Mouse (Mus musculus) megakaryocyte, adult 5-6 weeks (primary cell): Measurements from ENCODE around the gene Luc7l3. TPM values are rescaled to one million over a fixed set of nuclear protein-coding genes. Genes with fewer than 3 reads are reported as not detected.

Experiments
- ATAC-seq: 2 replicates; pipeline ENCODE4 v1.8.0; 2016; ENCODE audit warnings: mild to moderate bottlenecking, inconsistent platforms; ENCODE audit not compliant: poor library complexity, severe bottlenecking
- total RNA-seq, 2 experiments: library from RNA; stranded (forward) in 1 of 2; stranded (reverse) in 1 of 2; fragments of 153-499, 151-499 nt in 1 of 2; fragments of 221-1000, 200-1000 nt in 1 of 2; gene quantifications; 2 replicates each; pipeline versions ENCODE4 v1.2.3 to v1.2.4; 2015 to 2017

The Luc7l3 gene
- 115 and 130 TPM in 2 replicates for total RNA-seq (2015)
- total RNA-seq (2017), result 283 and 293 TPM in 2 replicates

DNA sequence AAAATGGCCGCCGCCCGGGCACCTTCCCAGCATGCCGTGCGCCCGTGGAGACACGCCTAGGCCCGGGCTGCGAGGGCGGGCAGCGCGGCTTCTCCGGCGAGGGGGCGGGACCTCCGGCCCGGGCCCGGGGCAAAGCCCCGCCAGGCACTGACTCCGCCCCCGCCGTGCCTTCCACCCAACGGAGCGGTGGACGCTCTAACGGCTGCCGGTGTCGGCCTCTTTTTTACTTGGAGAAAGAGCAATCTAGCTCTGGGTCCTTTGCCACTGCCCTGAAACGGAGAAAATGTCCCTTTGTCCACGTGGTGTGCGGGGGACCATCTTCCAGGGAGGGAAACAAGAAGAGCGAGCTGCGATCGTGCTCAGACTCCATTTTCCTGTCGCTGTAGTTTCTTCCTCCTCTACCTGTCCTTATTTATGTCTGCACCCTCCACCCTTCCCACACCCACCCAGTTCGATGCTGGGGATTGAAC lies at the start of gene Luc7l3:
Luc7l3 (minus strand) TSS at position 58 of the 470 bp plus-strand sequence.
- peak; percentile 95 for ATAC-seq

DNA sequence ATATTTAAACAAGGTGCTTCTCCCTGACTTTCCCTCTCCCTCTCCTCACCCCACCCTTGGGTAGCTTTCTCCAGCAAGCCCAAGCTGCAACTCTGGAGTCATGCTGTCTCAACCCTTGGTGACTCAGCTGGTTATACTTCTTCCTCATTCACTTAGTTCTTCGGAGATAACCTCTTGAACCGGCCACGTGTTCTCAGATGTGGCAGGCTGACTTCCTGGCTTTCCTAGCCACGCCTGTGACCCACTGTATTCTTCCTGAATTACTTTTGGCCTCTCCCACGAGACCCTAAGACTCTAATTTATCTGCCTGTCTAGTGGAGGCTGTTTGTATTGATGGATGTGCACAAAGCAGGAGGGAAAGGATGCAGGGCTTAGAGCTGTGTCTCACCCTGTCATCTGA lies 49.0 kb upstream of the Luc7l3 start:
- peak; percentile 98 for ATAC-seq

DNA sequence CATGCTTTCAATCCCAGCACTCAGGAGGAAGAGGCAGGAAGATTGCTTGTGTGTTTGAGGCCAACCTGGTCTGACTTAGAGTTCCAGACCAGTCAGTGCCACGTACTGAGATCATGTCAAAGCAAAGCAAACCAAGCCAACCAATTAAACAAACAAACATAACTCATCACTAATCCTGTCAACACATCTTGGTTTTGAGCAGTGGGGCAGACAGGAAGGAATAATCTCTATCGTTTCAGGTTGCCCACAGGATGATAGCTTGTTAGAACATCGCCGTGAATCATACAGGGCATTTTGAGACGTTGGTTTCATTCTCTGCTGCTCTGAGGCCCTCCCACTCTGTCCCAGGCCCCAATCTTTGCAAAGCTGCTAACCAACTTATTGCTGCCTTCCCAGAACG lies 48.2 kb upstream of the Luc7l3 start:
- no peak for ATAC-seq

DNA sequence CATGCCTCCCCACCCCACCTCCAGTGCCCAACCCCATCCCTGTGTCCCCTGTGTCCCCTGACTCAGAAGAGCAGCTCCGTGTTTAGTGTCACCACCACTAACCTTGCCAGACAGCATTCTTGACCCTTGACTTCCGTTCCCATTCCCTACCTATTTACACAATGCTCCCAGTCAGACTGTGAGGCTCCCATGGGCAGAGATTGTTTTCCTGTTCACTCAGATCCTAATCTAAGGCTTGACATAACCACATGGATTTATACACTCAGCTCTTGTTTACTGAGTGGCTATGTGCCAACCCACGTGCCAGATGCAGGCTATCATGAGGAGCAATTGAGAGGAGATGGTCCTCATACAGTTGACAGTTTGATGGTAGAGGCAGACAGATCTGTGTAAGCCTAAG lies 43.6 kb upstream of the Luc7l3 start:
- ATAC-seq, result no peak

DNA sequence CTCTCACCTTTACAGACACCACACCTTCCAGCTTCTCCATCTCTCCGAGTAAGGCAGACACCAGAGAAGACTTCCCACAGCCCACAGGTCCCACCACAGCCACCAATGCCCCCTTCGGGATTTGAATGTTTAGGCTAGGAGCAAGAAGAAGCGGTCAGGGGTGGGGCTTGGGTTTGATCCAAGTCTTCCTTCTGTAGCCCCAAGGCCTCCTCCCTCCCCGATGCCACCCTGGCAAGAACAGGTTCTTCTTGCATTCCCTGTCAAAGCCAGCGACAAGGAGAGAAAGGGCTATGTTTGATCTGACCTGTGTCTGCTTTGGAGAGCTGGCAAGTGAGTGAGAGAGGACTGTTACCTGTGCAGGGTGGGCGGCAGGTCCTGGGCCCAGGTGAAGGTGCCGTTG lies 41.9 kb upstream of the Luc7l3 start:
- ATAC-seq, result no peak

DNA sequence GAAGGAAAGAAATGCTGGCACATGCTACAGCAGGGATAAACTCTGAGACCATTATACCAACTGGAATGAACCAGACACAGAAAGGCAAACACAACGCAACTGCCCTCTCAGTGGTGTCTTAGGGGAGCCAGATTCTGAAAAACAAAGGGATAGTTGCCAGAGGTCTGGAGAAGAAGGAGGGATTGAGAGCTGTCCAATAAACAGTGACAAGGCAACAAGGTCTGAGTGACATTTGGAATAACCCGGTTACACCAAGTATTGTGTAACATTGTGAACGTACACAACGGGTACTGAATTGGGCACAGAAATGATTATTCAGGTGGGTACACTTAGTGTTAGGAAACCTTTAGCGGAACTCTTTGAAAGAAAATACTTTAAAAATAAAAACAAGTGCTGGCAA lies 40.3 kb upstream of the Luc7l3 start:
- ATAC-seq, result no peak

DNA sequence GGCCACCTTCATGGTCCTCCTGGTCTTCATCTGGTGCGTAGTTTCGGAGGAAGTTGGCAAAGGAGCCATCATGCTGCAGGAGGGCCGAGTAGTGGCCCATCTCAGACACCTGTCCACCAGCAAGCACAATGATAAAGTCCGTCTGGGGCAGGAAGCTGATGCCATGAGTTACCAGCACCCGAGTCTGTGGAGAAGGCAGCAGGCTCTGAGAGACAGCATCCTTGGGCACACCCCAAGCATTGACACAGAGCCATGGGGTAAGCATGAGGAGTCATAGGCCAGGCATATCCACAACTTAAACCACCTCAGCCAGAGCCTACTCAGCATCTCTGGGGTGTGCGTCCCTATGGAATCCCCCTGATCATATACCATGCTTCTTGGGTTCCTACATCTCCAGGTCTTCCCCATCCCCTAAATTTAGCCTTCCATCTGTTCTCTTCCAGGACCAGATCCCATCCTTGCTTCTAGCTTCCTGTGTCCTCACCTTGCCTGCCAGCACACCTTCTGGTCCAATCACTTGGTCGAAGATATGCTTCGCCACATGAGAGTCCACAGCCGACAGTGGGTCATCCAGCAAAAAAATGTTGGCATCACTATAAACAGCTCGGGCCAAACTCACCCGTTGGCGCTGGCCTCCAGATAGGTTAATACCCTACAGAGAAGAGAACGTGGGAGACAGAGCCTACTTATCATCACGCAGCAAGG lies 39.5 kb upstream of the Luc7l3 start:
- ATAC-seq, result no peak

DNA sequence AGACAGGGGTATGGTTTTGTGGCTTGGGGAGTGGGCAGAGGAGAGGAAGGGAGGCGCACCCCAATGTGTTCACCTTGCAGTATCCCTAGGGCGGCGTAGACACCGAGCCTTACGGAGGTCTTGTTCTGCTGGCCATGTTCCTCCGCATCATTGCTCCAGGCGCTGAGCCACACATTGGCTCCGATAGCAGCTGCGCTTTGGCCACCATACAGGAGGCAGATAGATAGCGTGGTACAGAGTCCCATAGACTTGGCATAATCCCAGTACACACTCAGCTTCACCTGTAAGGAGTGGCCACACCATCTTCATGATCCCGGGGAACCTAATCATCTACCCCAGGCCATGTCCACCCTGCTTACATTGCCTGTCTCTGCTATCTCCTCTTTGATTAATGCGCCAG lies 37.4 kb upstream of the Luc7l3 start:
- no peak for ATAC-seq

DNA sequence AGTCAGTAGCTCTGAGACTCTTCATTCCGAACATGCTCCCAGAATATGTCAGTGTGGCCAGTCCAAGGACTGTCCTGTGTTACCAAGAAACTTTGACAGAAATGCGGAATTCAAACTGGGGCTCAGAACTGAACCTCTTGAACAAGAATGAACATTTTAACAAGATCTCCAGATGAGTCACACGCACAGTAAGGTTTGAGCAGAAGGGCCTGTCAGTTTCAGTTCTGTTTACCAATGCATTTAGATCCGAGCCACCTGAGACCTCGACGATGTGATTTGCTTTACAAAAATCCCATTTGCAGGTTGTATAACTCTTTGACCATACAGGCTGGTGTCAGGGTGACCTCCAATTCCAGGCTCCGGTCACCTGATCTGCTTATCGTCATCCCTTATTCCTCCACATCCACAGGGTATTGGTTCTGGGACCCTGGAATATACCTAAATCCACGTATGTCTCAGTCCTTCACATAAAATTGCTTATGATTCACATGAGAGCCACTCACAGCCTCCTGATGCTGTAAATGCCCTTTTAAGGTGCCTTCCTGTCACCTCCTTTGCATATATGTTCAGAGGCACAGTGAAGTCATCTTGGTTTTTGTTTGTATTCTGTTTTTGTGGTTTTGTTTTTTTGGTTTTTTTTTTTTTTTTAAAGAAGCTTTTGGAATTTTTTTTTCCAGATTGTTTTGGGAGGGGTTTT lies 33.9 kb upstream of the Luc7l3 start:
- no peak for ATAC-seq

DNA sequence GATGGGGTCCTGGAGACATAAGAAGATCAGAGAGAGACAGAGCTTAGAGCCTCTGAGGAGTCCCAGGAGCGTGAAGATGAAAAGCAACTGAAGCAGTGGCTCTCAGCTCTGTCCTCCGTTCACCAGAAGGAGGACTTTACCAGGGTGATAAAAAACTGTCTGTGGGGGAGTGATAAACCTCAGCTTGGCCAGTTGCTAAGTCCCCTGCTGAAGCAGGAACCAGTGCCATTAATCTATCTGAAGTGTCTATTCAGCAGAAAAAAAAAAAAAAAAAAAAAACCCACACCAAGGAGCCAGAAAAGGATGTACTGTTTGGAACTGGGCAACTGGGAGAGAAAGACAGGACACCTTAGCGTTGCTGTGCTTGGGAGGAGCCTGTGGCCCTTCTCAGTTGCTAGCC lies 29.3 kb upstream of the Luc7l3 start:
- no peak for ATAC-seq

DNA sequence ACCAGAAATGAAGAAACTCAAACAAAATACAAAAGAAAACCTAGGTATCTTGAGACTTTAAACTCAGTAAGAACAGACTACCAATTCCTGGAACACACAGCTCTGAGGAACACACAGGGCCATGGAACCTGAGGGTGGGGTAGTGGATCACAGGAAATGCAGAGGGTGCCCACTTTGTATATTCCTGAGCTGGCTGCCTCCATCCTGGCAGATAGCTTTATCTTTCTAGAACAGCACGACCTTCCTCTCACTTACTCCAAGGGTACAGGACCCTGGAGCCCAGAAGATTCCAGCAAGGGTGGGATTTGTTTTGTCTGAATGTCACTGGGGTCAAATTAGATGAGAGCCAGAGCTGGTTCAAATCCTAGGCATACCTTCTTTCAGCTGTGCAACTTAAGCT lies 28.5 kb upstream of the Luc7l3 start:
- no peak for ATAC-seq

DNA sequence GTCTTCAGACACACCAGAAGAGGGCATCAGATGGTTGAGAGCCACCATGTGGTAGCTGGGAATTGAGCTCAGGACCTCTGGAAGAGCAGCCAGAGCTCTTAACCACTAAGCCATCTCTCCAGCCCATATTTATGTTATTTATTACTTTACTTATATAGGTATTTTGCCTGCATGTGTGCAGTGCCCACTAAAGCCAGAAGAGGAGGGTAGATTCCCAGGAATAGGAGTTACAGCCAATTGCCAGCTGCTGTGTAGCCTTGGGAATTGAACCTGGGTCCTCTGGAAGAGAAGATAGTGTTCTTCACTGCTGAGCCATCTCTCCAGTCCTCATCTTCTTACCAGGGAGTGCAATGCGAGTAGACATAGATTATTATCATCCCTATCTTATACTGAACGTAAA lies 28.1 kb upstream of the Luc7l3 start:
- no peak for ATAC-seq

DNA sequence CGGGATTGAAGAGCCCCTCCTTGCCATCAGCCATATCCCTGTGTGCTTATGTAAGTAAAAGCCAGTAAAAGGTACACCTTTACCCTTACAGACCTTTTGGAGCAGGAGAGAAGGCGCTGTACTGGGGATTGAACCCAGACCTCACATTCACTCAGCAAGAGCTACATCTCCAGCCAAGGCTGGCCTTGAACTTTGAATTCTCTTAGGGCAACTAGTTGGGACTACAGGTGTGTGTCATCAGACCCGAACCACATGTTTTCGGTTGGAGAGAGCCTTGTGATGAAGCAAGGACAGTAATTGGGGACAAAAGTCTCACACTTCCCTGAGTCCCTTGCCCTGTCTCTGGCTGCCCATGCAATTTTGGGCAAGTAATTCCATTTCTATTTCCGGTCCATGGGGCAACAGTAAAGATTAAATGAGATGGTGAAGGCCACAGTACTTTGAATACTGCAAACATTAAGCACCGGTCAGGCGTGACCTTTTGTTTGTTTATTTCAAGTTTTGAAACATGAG lies 25.3 kb upstream of the Luc7l3 start:
- ATAC-seq, result no peak

DNA sequence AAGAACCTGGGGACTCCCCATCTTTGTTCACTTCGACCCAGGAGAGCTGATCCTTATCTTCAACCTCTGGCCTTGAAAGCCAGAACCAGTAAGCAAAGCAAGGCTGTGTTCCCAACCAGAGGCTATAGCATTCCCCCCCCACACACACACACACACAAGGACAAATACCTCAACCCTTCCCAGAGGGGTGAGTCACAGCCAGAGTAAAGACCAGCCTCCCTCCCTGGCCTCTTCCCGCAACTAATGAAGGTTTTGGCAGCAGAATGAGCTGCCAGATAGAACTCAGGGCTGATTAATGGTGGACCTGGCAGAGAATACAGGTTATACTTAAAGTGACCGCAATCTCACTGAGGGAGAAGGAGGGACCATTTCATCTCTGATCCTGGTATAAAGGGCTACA lies 24.8 kb upstream of the Luc7l3 start:
- no peak for ATAC-seq

DNA sequence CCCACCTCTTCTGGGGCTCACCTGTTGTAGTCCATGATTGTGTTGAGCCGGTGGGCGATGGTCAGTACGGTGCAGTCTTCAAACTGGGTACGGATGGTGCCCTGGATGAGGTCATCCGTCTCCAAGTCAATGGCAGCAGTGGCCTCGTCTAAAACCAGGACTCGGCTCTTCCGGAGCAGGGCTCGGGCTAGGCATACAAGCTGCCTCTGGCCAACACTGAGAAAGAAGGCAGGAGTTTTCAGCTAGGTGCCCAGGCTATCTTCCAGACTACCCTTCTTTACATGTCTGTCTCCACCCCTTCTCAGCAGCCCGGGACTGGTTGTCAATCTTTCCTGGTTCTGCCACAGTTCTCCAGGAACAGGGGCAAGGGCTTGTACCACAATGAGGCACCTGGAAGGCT lies 24.1 kb upstream of the Luc7l3 start:
- ATAC-seq, result no peak

DNA sequence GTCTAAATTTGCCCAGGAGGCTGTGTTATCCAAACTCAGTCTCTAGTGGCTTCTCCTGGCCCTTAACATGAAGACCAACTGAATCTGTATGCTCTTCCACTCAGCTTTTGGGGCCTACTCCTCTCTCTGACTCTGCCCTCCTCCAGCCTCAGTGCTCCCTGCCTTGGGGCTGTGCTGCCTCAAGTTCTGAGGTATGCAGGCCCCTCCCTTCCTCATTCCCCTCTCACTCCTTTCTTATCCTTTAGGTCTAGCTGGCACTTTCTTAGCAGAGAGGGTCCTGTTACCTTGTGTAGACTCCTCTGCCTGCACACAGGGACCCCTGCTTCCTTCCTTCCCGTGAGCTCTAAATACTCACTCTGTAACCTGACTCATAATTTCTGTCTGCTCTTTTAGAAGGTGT lies 22.7 kb upstream of the Luc7l3 start:
- ATAC-seq, result no peak

DNA sequence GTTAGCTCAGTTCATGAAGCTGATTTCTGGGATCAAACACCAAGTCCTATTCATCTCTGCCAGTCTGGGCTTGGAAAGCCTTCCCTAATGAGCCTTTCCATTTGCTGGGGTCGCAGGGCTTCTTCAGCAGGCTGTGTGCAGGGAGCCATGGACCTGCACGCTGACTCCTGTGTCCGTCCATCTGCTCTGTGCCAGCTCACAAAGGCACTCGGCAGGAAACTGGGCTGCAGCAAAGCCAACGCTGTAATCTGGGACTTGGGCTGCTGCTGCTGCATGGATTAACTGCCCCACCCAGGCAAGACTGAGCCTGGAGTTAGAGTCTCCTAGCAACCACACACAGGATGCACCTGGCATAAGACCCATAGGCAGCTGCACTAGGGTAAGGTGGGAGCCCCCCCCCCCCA lies 22.2 kb upstream of the Luc7l3 start:
- no peak for ATAC-seq

DNA sequence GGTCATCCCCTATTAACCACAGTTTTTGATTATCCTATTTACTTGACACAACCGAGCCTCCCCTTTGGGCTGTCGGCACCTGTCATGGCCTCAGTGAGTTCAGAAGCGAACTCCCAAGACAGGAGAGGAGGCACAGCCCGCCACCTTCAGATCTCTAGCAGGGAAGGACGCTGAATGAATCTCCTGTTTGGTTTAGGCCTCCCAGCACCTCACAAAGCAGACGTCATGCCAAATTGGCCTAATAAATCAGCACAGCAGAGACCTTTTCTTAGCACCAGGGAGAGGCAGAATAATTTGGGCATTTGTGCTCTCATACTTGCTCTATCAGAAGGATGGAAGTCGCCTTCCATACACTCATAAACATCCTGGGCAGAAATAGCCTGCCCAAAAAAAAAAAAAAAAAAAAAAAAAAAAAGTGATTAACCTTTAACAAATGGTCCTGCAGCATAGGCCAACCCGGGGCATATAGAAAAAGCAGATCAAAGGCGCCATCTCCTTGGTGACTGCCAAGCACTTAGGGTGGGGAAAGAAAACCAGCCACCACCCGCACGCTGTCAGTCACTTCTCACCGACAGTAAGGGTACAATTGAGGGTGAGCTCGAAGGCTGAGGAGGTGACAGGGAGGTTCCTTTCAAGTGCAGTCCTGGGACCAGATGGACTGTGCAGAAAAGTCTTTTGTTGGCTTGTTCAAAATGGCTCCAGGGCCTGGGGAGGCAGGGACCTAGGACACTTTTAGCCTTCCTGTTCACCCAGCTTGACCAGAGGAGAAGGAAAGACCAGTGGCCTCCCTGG lies 20.5 kb upstream of the Luc7l3 start:
- no peak for ATAC-seq

DNA sequence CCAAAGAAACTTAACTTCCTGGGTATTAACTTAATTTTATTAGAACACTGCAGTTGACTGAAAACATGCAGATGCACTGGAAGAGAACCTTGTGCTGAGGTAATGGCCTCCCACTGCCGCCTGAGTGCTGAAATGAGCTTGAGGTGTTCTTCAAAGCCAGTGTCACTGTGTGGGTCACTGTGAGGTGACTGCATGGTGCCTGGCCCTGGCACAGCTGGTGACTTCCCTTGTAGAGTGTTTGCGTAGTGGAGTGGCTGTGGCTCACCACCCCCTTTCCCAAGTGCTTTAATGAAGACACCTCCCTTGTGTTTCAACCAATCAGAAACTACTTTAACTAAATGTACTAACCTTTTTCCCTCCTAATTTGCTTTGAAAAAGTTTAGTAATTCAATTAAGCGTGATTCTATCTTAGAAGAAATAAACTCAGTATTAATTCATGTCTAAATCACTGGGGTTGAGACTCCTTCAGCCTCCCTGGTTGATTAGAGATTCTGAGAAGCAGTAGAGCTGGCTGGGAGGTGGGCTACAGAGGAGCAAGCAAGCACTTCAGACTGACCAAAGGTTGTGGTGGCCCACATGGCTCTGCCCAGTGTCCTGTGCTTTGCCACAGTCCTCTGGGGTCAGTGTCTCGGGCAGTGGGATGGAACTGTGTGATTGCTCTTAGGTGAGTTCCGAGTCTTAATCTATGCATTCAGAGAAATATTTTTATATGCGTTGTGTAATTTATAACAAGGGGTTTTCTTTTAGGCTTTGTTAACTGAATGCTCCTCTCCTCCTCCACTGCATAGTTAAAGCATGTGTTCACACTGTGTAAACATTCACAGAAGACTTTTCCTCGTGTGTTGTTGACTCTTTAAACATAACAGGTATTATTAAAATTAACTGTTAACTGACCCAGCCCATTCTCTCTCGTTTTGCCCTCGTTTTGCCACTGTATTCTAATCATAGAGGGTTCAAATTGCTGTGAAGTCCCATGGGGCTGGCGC lies 19.5 kb upstream of the Luc7l3 start:
- no peak for ATAC-seq
